Mouse (Mus musculus): ENCODE results near the gene Lce1e.
A peak's percentile ranks its signal among the peaks of the same experiment; 100 is the strongest.

The Lce1e gene

GRCm38 (mm10) chr3:92708974-92709373, at the start of gene Lce1e:
Gene Lce1e, minus strand, starts transcription at chr3:92709074.
- DNase-seq, result no peak

DNA sequence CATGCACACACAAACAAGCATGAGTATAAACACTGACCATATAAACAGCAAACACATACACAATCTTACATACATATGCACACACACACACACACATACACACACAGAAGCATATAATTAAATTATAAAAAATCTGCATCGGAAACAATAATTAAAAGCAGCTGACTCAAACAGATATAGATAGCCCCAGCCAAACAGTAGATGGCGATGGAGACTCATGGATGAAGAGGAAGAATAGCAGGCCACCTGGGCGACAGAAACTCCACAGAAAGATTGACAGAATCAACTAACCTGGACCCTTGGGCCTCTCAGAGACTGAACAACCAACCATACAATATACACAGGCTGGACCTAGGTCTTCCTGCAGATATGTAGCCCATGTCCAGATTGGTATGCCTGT, 44.3 kb upstream of the Lce1e start:
- no peak for DNase-seq

DNA sequence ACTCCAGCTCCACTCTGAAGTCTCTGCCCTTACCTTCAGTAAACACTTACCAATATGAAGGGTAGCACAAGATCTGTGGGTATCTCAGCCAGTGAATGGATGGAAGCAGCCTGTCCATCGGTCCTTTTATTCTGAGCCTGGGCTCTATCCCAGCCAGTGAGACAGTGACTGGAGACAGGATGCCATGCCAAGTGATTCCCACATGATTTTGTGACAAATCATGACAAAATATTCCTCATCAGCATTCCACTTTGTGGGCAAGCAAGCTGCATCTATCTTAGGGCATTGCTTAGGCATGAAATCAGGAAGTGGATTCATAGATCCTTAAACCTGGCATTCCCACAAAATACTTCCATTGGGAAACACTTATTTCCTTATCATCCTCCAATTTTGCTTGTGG, 43.4 kb upstream of the Lce1e start, which contains the start of gene Lce1g:
Gene Lce1g (minus strand): TSS at position 101 of the 400 bp plus-strand sequence.
- no peak for DNase-seq

GRCm38 (mm10) chr3:92738996-92739395, 30.1 kb upstream of the Lce1e start, which contains the start of gene Gm38119:
Gene Gm38119, minus strand, starts transcription at chr3:92739096.
- no peak for DNase-seq

DNA sequence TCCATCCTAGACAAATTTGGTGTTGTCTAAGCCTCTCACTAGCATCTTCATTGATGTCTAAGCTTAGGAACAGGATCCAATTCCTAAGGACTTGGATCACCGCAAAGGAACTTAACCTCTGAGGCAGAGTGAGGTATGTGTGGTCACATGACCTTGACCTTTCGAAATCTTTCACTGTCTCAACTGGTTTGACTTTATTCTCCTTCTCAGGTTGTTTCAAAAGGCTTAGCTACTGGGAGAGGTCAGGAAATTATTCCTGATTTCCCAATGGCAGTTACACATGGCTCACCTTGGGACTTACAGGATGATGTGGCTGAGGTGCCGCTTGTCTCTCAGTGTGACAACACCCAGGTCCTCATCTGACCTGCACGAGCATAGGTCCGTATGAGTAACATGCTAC, 13.8 kb upstream of the Lce1e start:
- no peak for DNase-seq

DNA sequence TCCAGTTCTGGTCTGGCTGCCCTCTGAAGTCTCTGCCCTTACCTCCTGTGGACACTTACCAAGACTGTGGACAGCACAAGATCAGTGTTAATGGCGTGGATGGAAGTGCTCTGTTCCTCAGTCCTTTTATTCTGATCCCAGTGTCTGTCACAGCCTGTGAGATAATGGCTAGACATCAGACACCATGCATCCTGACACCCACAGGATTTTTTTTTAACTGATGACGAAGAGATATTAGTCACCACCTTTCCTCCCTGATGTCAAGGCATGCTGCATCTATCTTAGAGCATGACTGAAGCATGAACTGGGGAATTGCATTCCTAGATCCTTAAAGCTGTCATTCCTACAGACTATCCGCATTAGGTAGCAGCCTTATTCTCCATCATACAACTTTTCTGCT, 11.4 kb upstream of the Lce1e start, which contains the start of gene Lce1f:
Gene Lce1f (minus strand): TSS at position 101 of the 400 bp plus-strand sequence.
- no peak for DNase-seq

- DNase-seq, result no peak
Observed at GRCm38 (mm10) chr3:92715122-92715521, 6.2 kb upstream of the Lce1e start.

DNA sequence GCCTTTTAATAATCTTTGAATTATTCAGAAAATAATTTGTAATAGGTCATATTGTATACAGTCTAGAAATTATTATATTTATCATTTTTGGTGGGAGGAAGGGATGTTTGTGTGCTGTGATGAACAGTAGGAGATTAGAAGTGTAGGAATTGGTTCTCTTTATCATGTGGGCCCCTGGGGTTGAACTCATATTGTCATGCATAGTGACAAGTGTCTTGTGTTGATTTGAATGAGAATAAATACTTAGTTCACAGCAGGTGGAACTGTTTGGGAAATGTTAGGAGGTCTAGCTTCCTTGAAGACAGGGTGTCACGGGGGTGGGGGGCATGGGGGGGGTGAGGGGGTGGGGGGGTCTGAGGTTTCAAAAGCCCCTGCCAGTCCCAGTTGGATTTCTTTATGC, 14.3 kb downstream of the Lce1e start:
- no peak for DNase-seq

DNA sequence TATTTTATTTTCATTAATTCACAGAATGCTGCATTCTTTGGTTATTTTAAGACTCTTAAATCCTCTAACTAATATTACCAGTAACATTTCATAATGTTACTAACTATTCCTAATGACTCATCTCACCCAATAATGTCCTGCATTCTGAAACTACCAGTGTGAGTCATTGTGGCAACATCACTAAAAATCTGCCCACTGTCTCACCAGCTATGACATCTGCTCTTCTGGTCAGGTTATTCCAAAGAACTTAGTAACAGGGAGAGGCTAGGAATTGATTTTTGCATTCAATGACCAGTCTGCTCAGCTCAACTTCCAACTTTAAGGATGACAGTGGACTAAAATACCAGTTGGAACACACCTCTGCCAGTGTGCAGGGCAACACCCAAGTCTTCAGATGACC, 17.2 kb downstream of the Lce1e start:
- DNase-seq, result no peak

DNA sequence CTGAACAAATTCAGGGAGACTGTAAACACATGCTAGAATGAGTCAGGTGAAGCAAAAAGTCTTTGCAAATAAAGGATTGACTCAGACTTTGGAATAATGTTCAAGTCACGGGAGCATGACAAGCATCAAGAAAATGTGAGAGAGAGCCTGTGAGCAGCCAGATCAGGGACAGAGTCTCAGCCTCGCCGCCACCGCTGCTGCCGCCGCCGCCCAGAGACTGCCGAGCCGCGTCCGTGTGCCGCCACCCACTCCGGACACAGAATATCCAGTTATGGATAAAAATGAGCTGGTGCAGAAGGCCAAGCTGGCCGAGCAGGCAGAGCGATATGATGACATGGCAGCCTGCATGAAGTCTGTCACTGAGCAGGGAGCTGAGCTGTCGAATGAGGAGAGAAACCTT, 19.7 kb downstream of the Lce1e start:
- DNase-seq, result peak; percentile 5 to 8

DNA sequence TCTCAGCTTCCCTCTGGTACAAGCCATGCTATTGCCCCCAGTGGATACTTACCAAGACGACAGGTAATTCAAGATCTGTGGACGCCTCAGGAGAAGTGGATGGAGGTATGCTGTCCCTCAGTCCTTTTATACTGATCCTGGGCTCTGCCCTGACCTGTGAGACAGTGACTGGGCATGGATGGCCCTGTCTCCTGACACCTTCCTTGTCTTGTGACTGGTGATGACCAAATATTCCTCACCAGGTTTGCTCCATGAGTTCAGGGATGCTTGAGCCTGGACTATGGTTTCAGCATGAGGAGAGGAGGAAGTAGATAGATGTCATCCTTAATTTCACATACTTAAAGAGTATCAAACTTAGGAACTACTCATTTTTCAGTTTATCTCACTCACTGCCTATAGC, 21.8 kb downstream of the Lce1e start, which contains the start of gene Lce1d:
Gene Lce1d (minus strand): TSS at position 101 of the 400 bp plus-strand sequence.
- DNase-seq, result no peak

GRCm38 (mm10) chr3:92678947-92679346, 29.9 kb downstream of the Lce1e start, which contains the start of gene Lce1c:
Gene Lce1c, plus strand, starts transcription at chr3:92679247.
- no peak for DNase-seq

- DNase-seq, result no peak
Observed at GRCm38 (mm10) chr3:92670215-92670614, 38.7 kb downstream of the Lce1e start, which contains the start of gene Lce1a2. Gene Lce1a2, minus strand, starts transcription at chr3:92670315.
